Mouse (Mus musculus) lung, adult 2 months (tissue): ENCODE results near the gene Cadm1.

ENCODE experiments used
- CTCF ChIP-seq: fragments of 200-500 bp; IDR thresholded peaks from 2 replicates; pipeline ENCODE4 v1.5.1; 2011; ENCODE audit warnings: mild to moderate bottlenecking, low read length, control low read depth; ENCODE audit not compliant: insufficient read depth
- POLR2A ChIP-seq: fragments of 200-500 bp; IDR thresholded peaks from 2 replicates; pipeline ENCODE4 v1.6.1; 2011; ENCODE audit warnings: low read depth, mild to moderate bottlenecking, control low read depth, low read length, borderline replicate concordance; ENCODE audit errors: extremely low read depth

GRCm38 (mm10) chr9:47634695-47635094 is 104.7 kb downstream of the Cadm1 start:
- TF ChIP-seq CTCF (no peak), POLR2A (no peak)
